Mouse (Mus musculus) heart, postnatal 36 days (tissue): ENCODE results near the gene Padi4. TPM values are rescaled to one million over a fixed set of nuclear protein-coding genes. Genes with fewer than 3 reads are reported as not detected.

Experiments used
- DNase-seq, 2 experiments: peaks; one replicate each; pipeline ENCODE4 v3.0.0; 2021 to 2022
- intact Hi-C: fragments of 180-260 bp; cut with DNase I; formaldehyde crosslinking; loops from one replicate; pipeline ENCODE4 v1.15.1; 2025
- total RNA-seq, 2 experiments: library from RNA; stranded (reverse); gene quantifications; 2 replicates each; pipeline ENCODE4 v1.2.3; 2021

Padi4 gene
- total RNA-seq: under 1 TPM; 0.60 to 0.86 TPM

DNA sequence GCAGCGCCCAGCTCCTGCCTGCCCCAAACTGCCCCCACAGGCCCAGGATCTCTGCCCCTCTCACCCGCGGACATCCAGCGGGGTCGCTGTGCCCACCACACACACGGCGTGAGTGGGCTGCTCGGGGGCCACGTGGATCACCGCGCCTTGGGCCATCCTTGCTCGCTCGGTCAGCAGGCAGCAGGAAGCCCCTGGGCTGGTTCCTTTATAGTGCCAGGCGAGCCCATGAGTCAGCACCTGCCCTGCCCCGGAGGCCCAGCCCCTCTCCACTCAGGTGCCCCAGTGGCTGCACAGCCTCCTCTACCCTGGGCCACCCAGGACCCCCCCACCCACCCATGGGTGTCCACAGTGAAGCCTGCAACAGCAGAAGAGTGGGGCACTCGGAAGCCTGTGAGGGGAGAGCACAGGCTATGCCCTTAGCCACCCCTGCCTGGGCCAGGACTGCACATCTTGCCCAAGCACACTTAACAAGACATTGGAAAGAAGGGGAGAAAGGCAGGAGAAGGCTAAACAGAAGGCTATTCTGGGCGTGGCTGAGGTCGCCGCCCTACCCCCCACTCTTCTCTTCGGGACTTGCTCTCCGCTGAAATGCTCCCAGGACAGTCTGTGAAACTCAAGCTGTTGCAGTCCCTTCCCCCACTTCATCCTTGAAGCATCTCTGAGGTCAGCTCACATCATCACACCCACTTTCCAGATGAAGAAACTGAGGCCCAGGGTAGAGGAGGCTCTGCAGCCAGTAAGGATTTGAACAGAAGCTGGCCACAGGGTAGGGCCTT is at the start of gene Padi4:
Gene Padi4, minus strand, starts transcription at position 212 of the 776 bp plus-strand sequence.
- intact Hi-C loops: no loop called here
- no peak for DNase-seq

GRCm38 (mm10) chr4:140821988-140822387 is 48.0 kb upstream of the Padi4 start:
- DNase-seq: peak in 1 of 2 experiments; percentile 59
- intact Hi-C loops: loop anchor here (2.0 to 5.0 kb wide), 2 partner anchors 81 to 135 kb away; no protein-coding TSS in a partner anchor

GRCm38 (mm10) chr4:140817413-140817812 is 43.4 kb upstream of the Padi4 start:
- no peak for DNase-seq
- intact Hi-C loops: no loop called here

DNA sequence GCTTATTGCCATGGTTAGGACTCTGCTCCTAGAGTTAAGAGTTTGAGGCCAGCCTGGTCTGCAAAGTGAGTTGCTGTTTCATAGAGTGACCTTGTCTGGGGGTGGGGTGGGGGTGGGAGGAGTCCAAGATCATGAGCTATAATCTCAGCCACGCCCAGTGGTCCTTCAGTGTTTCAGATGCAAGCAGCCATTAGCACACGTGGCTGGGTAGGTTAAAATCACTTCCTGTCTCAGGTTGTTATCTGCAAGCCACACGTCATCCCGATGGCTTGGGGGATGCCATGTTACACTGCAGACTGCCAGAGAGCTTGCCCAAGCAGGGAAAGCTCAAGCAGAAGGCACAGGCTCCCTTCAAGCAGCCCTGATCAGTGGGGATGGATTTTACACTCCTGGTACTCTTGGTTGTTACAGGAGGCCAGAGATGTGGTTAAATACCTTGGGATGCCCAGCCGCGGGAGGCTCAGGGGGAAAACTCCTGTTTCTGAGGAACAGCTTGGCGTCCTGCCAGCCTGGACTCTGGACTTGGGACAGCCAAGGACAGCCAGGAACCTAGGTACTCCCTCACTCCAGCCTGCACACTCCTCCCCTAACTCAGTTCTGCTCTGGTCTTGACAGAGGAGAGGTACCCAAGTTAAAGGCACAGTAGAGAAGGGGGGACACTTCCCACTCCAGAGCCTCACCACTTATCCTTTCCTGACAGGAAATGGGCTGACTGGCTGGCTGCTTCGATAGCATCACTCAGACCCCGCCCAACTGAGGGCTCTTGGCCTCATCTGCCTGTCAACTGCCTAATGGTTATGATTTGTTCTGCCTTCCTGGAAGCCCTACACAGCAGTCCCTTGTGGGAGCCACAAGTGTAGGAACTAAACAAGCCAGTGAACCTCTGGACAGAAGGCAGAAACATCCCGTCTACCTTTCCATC is 42.2 kb upstream of the Padi4 start:
- no peak for DNase-seq
- intact Hi-C loops: no loop called here

DNA sequence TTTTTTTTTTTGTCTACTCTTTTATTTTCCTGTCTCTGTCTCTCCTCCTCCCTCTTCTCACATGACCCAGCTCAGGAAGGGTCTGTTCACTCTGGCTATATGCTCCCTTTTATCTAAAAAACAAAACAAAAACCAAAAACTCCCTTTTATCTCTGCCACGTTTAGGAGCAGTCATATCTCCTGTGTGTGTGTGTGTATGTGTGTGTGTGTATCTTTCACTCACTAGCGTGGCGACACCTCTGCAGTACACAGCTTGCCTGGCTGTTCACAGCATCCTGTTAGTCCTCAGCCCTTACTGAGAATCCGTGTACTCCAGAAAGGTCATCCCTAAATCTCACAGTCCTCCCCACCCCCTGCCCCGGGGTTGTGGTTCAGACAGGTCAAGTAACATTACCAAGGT is 41.5 kb upstream of the Padi4 start:
- no peak for DNase-seq
- intact Hi-C loops: no loop called here

GRCm38 (mm10) chr4:140814241-140815225 is 40.5 kb upstream of the Padi4 start:
- peak; percentile 20 to 23 for DNase-seq
- intact Hi-C loops: no loop called here

DNA sequence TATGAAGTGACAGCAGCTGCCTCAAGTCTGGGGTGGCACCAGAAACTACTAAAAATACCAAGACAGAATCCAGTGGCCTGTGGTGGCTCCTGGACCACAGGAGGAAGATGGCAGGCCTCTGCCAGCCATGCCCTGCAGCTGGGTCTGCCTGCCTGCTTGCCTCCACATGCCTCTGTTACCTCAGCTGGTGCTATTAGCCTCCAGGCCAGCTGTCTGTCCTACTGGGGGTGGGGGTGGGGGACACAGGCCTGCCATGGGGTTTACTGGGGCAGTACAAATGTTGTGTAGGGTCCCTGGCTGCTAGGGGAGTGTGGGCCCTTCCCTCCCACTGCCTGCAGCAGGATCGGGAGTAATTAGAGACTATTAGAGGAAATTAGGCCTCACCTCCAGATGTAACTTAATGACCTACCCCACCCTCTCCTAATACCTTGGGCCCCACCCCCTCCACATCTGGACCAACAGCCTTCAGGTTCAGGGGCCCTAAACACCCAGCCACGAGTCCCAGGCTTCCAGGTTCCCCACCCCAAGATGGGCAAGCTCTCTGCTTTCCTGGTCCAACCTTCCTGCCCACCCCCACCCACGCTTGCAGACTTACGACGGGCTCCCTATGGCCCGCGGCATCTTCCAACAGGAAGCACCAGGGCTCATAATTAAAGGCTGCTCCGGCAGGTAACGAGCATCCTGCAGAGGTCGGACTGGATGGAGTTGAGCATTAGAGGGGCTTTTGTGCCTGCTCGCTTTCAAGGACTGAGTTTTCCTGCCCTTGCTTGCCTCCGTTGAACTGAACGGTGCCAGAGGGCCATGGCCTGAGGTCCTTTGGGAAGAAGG is 39.5 kb upstream of the Padi4 start:
- no peak for DNase-seq
- intact Hi-C loops: no loop called here

DNA sequence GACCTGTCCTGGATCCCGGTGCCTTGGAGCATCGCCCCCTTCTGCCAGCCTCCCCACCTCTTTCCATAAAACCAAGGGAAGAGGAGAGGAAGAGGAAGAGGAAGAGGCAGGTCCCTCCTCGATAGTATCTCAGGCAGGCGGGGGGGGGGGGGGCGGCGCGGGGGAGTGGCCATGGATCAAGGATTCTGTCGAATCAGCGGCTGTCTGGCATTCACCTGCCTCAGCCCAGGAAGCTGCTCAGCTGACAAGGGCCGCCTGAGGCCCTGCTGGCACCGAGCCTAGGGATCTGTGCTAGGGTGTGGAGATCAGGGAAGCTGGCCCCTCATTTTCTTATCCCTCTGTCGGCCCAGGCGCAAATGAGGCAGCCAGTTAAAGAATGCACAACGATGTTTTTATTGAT is 38.6 kb upstream of the Padi4 start:
- intact Hi-C loops: no loop called here
- DNase-seq: peak in 1 of 2 experiments; percentile 16

GRCm38 (mm10) chr4:140812191-140812590 is 38.2 kb upstream of the Padi4 start:
- DNase-seq: no peak
- intact Hi-C loops: no loop called here

- intact Hi-C loops: no loop called here
- DNase-seq: no peak
These were observed 36.6 kb upstream of the Padi4 start, which contains the start of gene Padi3 for GRCm38 (mm10) chr4:140810458-140811260. Gene Padi3 (minus strand): TSS chr4:140810648.

GRCm38 (mm10) chr4:140809118-140809517 is 35.1 kb upstream of the Padi4 start:
- DNase-seq: no peak
- intact Hi-C loops: no loop called here

GRCm38 (mm10) chr4:140804601-140805000 is 30.6 kb upstream of the Padi4 start:
- DNase-seq: no peak
- intact Hi-C loops: no loop called here

DNA sequence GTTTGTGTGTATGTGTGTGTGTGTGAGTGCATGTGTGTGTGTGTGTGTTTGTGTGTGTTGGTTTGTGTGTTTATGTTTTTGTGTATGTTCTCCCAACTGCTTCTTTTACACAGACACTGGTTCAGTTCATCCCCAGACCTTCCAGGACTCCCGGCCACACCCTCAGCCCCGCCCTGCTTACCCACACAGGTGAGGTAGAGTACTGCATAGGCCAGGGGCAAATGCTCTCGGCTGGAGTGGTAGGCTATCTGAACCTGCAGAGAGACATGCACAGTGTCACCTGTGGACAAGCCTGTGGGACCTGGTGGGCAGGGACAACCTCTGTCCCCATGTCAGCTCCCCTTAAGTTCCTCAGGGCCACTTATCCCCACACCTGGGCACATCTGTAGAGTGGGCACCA is 27.3 kb upstream of the Padi4 start:
- intact Hi-C loops: no loop called here
- no peak for DNase-seq

DNA sequence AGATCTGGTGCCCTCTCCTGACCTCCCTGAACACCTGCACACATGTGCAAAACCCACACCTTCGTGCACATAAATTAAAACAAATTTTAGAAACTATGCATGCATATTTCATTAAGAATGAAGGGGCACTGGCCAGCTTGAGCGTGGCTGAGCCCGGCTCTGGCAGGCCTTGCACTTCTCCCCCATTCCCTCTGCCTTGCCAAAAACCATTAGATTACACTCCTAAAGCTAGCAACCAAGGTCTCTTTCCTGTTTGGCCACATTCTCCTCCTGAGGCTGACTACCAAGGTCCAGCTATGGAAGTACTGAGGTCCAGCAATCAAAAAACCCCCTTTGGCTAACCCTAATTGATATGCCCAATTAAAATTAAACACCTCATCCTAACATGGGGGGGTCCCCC is 22.8 kb upstream of the Padi4 start:
- DNase-seq: no peak
- intact Hi-C loops: no loop called here

DNA sequence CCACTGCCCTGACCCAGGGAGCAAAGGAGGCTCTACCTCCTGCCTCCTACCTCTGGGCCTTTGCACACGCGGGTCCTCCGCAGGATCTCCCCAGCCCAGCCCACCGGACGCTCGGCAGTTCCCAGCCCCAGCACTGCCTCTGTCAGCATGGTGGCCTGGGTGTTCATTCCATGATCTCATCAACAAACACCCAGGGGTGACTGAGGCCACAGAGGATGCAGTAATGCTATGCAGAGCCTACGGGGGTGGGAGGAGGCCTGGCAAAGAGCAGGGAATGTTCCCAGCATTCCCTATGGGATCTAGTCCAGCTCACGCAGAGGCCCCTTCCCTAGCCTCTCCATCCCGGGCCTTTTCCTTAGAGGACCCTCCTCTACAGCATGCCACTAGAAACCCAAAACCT is 20.6 kb upstream of the Padi4 start:
- intact Hi-C loops: no loop called here
- no peak for DNase-seq

DNA sequence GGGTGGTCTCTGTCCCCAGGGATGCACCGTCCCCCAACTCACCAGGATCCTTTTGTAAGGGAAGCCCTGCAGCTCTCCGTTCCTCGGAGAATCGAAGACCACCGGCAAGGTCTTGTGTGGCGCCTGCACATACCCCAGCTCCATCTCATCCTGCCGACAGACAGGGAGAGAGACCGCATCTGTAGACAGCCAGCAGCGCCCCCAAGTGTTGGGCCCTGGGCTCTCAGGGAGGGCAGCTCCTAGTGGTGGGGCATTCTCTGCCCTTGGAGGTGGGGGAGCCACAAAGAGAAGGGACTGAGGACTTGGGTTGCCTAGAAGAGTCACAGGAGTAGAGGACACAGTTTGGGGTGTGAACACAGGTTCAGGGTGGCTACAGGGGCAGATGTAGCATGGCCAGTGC is 19.8 kb upstream of the Padi4 start:
- no peak for DNase-seq
- intact Hi-C loops: no loop called here

DNA sequence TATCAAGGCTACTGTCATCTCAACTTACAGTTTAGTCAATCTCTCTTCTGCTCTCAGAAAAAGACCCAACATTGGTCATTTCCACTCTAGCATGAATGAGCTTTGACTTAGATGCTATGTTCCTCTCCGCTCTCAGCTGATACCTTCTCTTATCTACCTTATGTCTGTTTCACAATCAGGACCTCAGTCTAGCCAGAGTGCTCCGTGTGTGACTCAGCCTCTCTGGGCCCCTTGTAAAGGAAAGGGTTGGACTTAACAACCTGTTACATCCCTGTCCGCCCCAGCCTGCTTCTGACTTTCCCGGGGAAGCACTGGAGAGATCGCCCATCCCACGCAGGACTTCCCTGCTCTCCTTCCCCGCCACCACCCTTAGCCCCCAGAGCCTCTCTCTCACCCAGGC is 18.5 kb upstream of the Padi4 start:
- intact Hi-C loops: no loop called here
- no peak for DNase-seq

GRCm38 (mm10) chr4:140791071-140791470 is 17.0 kb upstream of the Padi4 start:
- no peak for DNase-seq
- intact Hi-C loops: no loop called here

DNA sequence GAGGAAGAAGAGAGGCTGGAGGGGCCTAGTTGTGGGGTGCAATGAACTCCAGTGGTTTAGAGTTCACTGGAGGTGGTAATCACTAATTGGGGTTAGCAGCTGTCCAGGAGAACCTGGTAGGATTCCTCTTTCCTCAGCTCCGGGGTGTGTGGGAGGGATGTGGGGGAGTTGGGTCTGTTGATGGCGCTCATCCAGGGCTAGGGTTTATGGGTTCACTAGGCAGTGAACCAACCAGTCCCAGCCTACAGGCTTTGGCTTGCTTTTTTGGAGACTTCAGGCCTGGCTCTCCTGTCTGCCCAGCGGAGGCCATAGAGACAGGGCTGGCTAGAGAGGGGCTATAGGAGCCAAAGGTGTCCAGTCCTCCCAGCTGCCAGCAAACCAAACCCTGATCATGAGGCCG is 15.9 kb upstream of the Padi4 start:
- intact Hi-C loops: loop anchor here (1.0 to 5.0 kb wide), 3 partner anchors 112 to 242 kb away; no protein-coding TSS in a partner anchor
- DNase-seq: no peak
